Mouse (Mus musculus) gastrocnemius, postnatal 25 days (tissue): ENCODE results near the gene Vps53. TPM values are rescaled to one million over a fixed set of nuclear protein-coding genes. Genes with fewer than 3 reads are reported as not detected.

Source experiments
- DNase-seq: peaks from one replicate; pipeline ENCODE4 v3.0.0; 2022
- total RNA-seq, 2 experiments: library from RNA; stranded (reverse); gene quantifications; 1 replicate in 1 of 2; 2 replicates in 1 of 2; pipeline ENCODE4 v1.2.3; 2021

Vps53 gene
- total RNA-seq, 2 experiments from 2014 or later = 19.9 to 22.6 TPM

DNA sequence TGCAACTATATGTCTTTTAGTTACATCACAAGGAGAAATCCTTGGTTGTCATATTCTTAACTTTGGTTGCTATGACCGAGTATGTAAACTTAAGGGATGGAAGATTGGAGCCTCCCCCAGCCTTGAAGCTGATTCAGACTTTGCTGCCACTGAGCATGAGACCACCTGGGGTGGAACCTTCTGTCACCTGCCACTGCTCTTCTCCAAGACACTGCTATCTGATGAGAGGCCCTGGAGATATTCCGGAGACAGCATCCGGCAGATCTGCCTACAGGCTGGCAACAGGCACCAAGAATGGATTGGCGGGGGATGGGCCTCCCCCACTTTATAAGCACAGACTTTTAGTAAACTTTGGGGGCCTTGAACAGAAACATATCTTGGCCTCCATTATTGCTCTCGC lies 127.0 kb downstream of the Vps53 start:
- no peak for DNase-seq

DNA sequence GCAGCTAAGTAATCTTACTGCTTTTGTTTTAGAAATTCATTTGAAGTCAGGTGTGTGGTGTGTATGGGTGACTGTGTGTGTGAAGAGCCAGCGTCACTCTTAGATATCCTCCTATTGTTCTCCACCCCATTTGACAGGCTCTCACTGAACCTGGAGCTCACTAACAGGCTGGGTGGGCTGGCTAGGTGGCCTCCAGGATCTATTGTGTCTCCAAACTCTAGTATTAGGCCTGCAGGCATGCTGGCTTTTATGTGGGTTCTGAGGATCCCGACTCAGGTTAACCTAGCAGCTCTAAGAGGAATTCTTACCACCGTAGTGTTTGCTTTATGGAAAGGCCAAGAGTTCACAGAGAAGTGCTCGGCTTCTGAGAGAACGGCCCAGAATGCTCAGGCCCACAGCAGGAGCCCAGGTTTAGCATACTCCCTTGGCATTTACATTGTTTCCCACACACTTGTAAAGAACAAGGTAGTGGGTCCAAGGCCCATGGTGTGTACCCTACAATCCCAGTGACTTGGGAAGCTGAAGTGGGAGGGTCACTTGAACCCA lies 128.4 kb downstream of the Vps53 start:
- no peak for DNase-seq

DNA sequence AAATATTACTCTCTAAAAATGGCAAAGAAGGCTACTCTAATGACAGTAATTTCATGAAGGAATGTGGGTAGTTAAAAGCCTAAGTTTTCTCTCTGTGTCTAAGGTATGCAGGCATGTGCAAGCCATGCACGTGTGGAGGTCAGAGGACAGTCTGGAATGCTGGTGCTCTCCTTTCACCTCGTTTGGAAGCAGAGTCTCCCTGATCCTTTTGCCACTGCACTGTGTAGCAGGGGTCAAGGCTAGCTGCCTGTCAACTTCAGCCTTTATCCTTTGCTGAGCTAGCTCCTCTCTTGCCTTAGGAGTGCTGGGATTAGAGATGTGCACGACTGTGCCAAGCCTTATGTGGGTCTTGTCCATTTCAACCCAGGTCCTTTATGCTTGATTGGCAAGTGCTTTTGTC lies 128.9 kb downstream of the Vps53 start:
- no peak for DNase-seq

DNA sequence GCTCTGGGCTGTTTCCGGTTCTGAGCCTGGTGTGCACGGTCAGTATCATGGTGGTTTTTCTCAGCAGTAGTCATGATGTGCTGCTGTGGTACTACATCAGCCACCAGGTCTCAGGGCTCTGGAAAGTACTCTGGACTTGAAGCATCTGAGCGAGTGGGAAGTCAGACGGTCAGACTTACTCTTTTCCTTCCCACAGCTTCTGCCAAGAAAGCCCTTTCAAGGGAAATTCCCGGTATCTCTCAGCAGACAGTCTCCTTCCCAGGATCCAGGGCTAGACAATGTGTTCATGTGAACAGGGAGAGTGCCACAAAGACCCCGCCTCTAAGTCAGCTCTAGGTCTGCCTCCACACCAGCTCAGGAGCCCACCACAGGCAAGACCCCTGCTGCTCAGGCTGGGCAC lies 134.1 kb downstream of the Vps53 start:
- no peak for DNase-seq

DNA sequence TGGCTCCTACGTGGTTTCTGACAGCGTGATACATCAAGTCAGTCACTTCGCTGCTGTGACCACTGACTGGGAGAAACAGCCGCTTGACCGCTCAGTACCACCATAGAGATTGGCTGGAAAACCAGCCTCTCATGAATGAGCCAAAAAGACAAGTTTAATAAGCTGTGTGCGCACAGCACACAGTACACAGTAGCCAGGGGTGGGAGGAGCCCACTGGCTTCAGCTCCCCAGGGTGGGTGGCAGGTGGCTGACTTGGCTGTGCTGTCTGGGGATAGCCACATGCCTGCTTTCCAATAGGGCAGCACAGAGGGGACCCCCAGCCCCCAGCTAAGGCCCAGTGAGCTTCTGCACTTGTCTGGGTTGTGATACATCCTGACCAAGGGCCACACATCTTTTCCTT lies 135.0 kb downstream of the Vps53 start:
- no peak for DNase-seq

GRCm38 (mm10) chr11:76042882-76043281 lies 136.6 kb downstream of the Vps53 start:
- DNase-seq = peak; percentile 66

- peak; percentile 46 for DNase-seq
Measured at GRCm38 (mm10) chr11:76042041-76042638, 137.3 kb downstream of the Vps53 start.

DNA sequence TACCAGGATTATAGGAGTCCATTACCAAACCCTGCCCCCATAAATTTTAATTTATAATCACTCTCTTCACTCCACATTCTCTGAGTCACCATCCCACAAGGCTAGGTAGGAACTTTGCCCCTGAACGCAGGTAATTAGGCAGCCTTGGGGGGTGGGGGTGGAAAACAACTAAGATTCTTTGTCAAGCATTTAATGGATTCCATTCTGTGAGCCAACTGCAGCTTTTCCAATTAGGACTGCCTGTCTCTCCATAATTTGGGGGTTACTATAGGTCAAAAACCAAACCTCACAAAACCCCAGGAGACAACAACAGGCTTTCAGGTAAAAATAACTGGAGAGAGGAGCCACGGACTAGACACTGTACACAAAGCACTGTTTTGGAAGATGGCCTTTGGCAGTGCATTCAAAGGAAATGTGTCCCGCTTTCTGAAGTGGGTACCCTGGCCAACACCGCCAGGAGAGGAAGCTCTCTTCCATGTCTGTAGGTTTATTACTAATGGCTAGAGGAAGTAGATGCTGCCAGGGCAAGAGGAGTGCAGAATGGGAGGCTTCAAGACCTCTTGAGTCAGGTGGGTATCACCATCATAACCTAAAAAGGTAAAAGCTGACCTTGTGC lies 138.6 kb downstream of the Vps53 start:
- DNase-seq = no peak

GRCm38 (mm10) chr11:76040106-76040505 lies 139.3 kb downstream of the Vps53 start:
- DNase-seq = no peak

- no peak for DNase-seq
Measured at GRCm38 (mm10) chr11:76039271-76040053, 140.0 kb downstream of the Vps53 start.

GRCm38 (mm10) chr11:76037581-76038294 lies 141.7 kb downstream of the Vps53 start:
- no peak for DNase-seq

- DNase-seq = no peak
Measured at GRCm38 (mm10) chr11:76035182-76035581, 144.3 kb downstream of the Vps53 start.

DNA sequence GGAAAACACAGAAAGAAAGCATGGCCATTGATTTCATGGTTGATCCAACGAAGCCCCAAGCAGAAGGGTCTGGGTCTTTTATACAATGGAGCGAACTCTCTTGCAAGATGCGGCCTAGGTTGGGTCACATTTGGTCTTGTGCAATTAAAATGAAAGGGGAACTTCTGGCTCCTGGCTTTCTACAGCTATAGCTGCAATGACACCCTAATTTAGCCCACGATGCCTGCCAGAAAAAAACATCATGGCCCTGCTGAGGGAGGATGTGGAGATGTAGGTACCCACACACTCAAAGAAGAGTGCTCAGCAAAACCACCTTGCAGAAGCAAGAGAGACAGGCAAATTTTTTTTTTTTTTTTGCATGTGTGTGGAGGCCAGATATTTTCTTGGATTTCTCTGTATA lies 145.6 kb downstream of the Vps53 start:
- DNase-seq = no peak

- no peak for DNase-seq
Measured at GRCm38 (mm10) chr11:76033359-76033758, 146.1 kb downstream of the Vps53 start.

DNA sequence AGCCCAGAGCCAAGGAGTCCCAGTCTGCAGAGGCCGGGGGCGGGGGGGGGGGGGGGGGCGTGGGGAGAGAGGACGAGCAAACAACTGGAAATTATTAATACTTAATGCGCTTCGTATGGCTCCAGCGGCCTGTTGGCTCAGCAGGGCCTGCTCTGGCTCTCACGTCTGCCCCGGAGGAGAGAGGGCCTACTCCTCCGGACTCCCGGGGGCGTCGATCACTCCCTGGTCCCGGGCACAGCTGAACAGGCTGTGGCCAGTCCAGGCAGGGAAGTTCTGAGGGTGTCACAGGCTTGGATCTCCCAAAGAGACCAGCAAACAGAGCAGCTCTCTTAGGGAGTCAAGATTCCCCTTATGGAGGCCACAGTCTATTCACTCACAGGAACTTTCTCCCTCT lies 151.4 kb downstream of the Vps53 start:
- no peak for DNase-seq

GRCm38 (mm10) chr11:76027139-76028071 lies 152.0 kb downstream of the Vps53 start, which contains the start of gene Rflnb:
Rflnb (minus strand) TSS chr11:76027782.
- DNase-seq = peak; percentile 91

DNA sequence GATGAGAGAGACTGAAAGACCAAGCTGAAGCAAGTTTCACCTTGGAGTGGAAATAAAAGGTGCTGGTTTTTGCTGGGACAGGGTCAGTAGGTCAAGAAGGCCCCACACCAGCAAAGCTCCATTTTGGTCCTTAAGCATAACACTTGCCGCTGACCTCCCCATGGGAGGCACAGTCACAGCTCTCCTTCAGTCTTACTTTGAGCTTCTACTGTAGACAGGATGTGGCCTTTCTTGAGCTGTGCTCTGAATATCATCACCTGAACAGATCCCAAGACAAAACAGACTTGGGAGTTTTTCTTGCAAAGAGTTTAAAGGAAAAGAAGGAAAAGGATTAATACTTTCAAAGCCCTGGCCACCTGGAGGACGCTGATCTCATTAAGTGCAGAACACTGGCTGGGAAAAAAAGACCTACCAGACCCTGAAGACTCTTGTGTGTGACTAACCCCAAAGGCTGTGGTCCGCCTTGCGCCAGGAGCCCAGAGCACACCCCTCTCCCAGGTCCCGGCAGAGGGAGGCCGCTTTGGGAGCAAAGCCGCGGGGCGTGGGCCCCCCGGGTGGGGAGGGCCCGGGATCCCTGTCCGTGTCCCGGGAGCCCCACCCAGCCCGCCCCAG lies 152.8 kb downstream of the Vps53 start:
- DNase-seq = no peak

GRCm38 (mm10) chr11:76025080-76025583 lies 154.3 kb downstream of the Vps53 start:
- no peak for DNase-seq

DNA sequence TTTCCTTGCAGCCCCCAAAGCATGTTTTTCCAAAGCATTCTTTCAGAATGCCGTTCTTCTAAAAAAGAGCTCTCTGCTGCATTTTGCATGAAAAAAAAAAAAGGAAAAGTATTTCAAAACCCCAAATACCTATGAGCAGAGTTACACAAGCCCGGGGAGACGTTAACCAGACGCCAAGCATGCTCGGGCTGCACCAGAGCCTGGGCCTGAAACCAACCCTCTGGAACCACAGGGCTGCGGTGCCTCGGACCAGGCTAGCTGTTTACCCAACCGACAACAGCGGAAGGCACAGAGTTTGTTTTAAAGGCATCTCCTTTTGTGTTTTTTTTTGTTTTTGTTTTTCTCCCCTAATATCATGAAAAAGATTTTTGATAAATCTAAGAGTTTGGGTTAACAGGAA lies 158.5 kb downstream of the Vps53 start:
- no peak for DNase-seq

GRCm38 (mm10) chr11:76019879-76020278 lies 159.6 kb downstream of the Vps53 start:
- DNase-seq = no peak

GRCm38 (mm10) chr11:76015814-76016213 lies 163.6 kb downstream of the Vps53 start:
- no peak for DNase-seq
